Mouse (Mus musculus): ENCODE results near the gene Furin. TPM values are rescaled to one million over a fixed set of nuclear protein-coding genes. Genes with fewer than 3 reads are reported as not detected.
"Not testable (repeated sequence)": the region's sequence is repeated elsewhere in the genome, so short reads cannot be mapped to it uniquely, and the experiment has no call there.

Gene Furin
- total and polyA plus RNA-seq, 3 experiments, result 1.5 to 20.9 (median 13.5) TPM

GRCm38 (mm10) chr7:80398654-80399444, 6.4 kb downstream of the Furin start:
- H3K4me3 ChIP-seq (replicated peaks in 1 of 3; ENCODE audit: low read depth in 2 of 3, low read length in 2 of 3, poor library complexity in 1 of 3), result no peak overlapping the region
- no peak for DNase-seq (ENCODE audit: extremely low read depth)
- in situ Hi-C loops (cut with MboI; ENCODE audit: low pct_ligation_motif_present, low pct_unique_long_range_greater_than_20kb, low sequenced_read_pairs) (loop anchor here (25.0 kb wide), 1 partner anchor 438 kb away; the partner anchor contains the start of gene Iqgap1), dilution Hi-C loops (cut with MboI; ENCODE audit: extremely low pct_ligation_motif_present, extremely low pct_unique_long_range_greater_than_20kb, low sequenced_read_pairs) (loop anchor here (25.0 kb wide), 1 partner anchor 163 kb away; no protein-coding TSS in a partner anchor)
- peaks cover 24% of the 10 kb centered on the region for H3K79me2 ChIP-seq (replicated peaks; ENCODE audit: control insufficient read depth, extremely low read depth, insufficient read depth, poor library complexity, severe bottlenecking)
- H3K4me1 ChIP-seq (ENCODE audit: control insufficient read depth in 1 of 2, insufficient read depth in 2 of 2), result peaks cover 12 to 41% of the 10 kb centered on the region in 2 experiments
- no peaks in the 10 kb centered on the region for H3K27me3 ChIP-seq (replicated peaks)
- H3K9ac ChIP-seq (ENCODE audit: insufficient read depth, low read depth), result no peak overlapping the region
- H3K27ac ChIP-seq (ENCODE audit: insufficient read depth, low read depth), result no peak overlapping the region
- no peak overlapping the region for H3K4me2 ChIP-seq (ENCODE audit: insufficient read depth, low read depth, poor library complexity, severe bottlenecking)
- peaks cover 25 to 44% of the 10 kb centered on the region in 2 experiments for H3K36me3 ChIP-seq (replicated peaks in 1 of 2; ENCODE audit: control insufficient read depth in 1 of 2, insufficient read depth in 1 of 2, low read length in 1 of 2)
- TF ChIP-seq CTCF (conservative IDR thresholded peaks at IDR 0.05 in 1 of 2, IDR thresholded peaks at IDR 0.05 in 1 of 2; ENCODE audit: low read depth in 2 of 2, low read length in 2 of 2) (peak in 1 of 2 experiments; percentile 25; a peak in 2 of 4 replicates), NELFE (IDR thresholded peaks at IDR 0.05; ENCODE audit: low read depth, low read length) (no peak), SIN3A (IDR thresholded peaks at IDR 0.05; ENCODE audit: low read length) (no peak), TBP (conservative IDR thresholded peaks at IDR 0.05; ENCODE audit: low read depth, low read length) (no peak), GABPA (IDR thresholded peaks at IDR 0.05; ENCODE audit: insufficient replicate concordance, low read depth, low read length) (no peak), ZMIZ1 (IDR thresholded peaks at IDR 0.05; ENCODE audit: low read depth, low read length) (no peak), JUN (IDR thresholded peaks at IDR 0.05; ENCODE audit: insufficient read depth, low read depth, low read length) (no peak), SMC3 (IDR thresholded peaks at IDR 0.05; ENCODE audit: low read depth, low read length) (no peak), MXI1 (IDR thresholded peaks at IDR 0.05; ENCODE audit: low read depth, low read length) (no peak)
- no peaks in the 10 kb centered on the region for H3K9me3 ChIP-seq (replicated peaks; ENCODE audit: low read length)

GRCm38 (mm10) chr7:80397986-80398385, 7.2 kb downstream of the Furin start:
- dilution Hi-C loops (cut with MboI; ENCODE audit: extremely low pct_ligation_motif_present, extremely low pct_unique_long_range_greater_than_20kb, low sequenced_read_pairs), result loop anchor here (25.0 kb wide), 1 partner anchor 164 kb away; no protein-coding TSS in a partner anchor
- no peak overlapping the region for H3K4me3 ChIP-seq (replicated peaks in 1 of 3; ENCODE audit: low read depth in 2 of 3, low read length in 2 of 3, poor library complexity in 1 of 3)

GRCm38 (mm10) chr7:80396427-80396826, 8.8 kb downstream of the Furin start:
- H3K9me3 ChIP-seq (replicated peaks; ENCODE audit: low read length); H3K27me3 ChIP-seq (replicated peaks); H3K4me2 ChIP-seq (ENCODE audit: insufficient read depth, low read depth, poor library complexity, severe bottlenecking); H3K9ac ChIP-seq (ENCODE audit: insufficient read depth, low read depth); H3K4me3 ChIP-seq (replicated peaks in 1 of 3; ENCODE audit: low read depth in 2 of 3, low read length in 2 of 3, poor library complexity in 1 of 3); DNase-seq (ENCODE audit: extremely low read depth); H3K27ac ChIP-seq (ENCODE audit: insufficient read depth, low read depth): not testable (repeated sequence)
- dilution Hi-C loops (cut with MboI; ENCODE audit: extremely low pct_ligation_motif_present, extremely low pct_unique_long_range_greater_than_20kb, low sequenced_read_pairs) (loop anchor here (25.0 kb wide), 1 partner anchor 166 kb away; no protein-coding TSS in a partner anchor), in situ Hi-C loops (cut with MboI; ENCODE audit: low pct_ligation_motif_present, low pct_unique_long_range_greater_than_20kb, low sequenced_read_pairs) (loop anchor here (25.0 kb wide), 1 partner anchor 441 kb away; the partner anchor contains the start of gene Iqgap1)
- H3K4me1 ChIP-seq (ENCODE audit: control insufficient read depth in 1 of 2, insufficient read depth in 2 of 2), result peaks cover 12 to 33% of the 10 kb centered on the region in 2 experiments
- H3K79me2 ChIP-seq (replicated peaks; ENCODE audit: control insufficient read depth, extremely low read depth, insufficient read depth, poor library complexity, severe bottlenecking), result peaks cover 21% of the 10 kb centered on the region
- peaks cover 49 to 68% of the 10 kb centered on the region in 2 experiments for H3K36me3 ChIP-seq (replicated peaks in 1 of 2; ENCODE audit: control insufficient read depth in 1 of 2, insufficient read depth in 1 of 2, low read length in 1 of 2)
- TF ChIP-seq RAD21 (IDR thresholded peaks at IDR 0.05; ENCODE audit: low read depth, low read length) (peak; percentile 21), CTCF (conservative IDR thresholded peaks at IDR 0.05 in 1 of 2, IDR thresholded peaks at IDR 0.05 in 1 of 2; ENCODE audit: low read depth in 2 of 2, low read length in 2 of 2) (peak in 1 of 2 experiments; percentile 53; a peak in 2 of 4 replicates), SMC3 (IDR thresholded peaks at IDR 0.05; ENCODE audit: low read depth, low read length) (peak; percentile 26)

More at GRCm38 (mm10) chr7:80397986-80398385, 7.2 kb downstream of the Furin start:
- Histone ChIP-seq H3K36me3 (replicated peaks in 1 of 2; ENCODE audit: control insufficient read depth in 1 of 2, insufficient read depth in 1 of 2, low read length in 1 of 2) (peaks cover 33 to 52% of the 10 kb centered on the region in 2 experiments), H3K9me3 (replicated peaks; ENCODE audit: low read length) (no peaks in the 10 kb centered on the region), H3K4me2 (ENCODE audit: insufficient read depth, low read depth, poor library complexity, severe bottlenecking) (no peak overlapping the region), H3K27me3 (replicated peaks) (no peaks in the 10 kb centered on the region), H3K27ac (ENCODE audit: insufficient read depth, low read depth) (no peak overlapping the region), H3K79me2 (replicated peaks; ENCODE audit: control insufficient read depth, extremely low read depth, insufficient read depth, poor library complexity, severe bottlenecking) (peaks cover 24% of the 10 kb centered on the region), H3K9ac (ENCODE audit: insufficient read depth, low read depth) (no peak overlapping the region), H3K4me1 (ENCODE audit: control insufficient read depth in 1 of 2, insufficient read depth in 2 of 2) (peaks cover 12 to 33% of the 10 kb centered on the region in 2 experiments)
- TF ChIP-seq ZC3H11A (IDR thresholded peaks at IDR 0.05; ENCODE audit: low read depth, low read length) (no peak), TCF12 (IDR thresholded peaks at IDR 0.05; ENCODE audit: low read depth, low read length) (no peak), CHD1 (IDR thresholded peaks at IDR 0.05; ENCODE audit: low read depth, low read length) (no peak)
- in situ Hi-C loops (cut with MboI; ENCODE audit: low pct_ligation_motif_present, low pct_unique_long_range_greater_than_20kb, low sequenced_read_pairs), result loop anchor here (25.0 kb wide), 1 partner anchor 439 kb away; the partner anchor contains the start of gene Iqgap1
- no peak for DNase-seq (ENCODE audit: extremely low read depth)
